Mouse (Mus musculus) megakaryocyte-erythroid progenitor cell, adult 5-6 weeks (primary cell): ENCODE results near the gene Gpr173. TPM values are rescaled to one million over a fixed set of nuclear protein-coding genes. Genes with fewer than 3 reads are reported as not detected.
"Not testable (repeated sequence)": the region's sequence is repeated elsewhere in the genome, so short reads cannot be mapped to it uniquely, and the experiment has no call there.

Source experiments
- ATAC-seq: replicated peaks from 2 replicates; pipeline ENCODE4 v1.8.0; 2016; ENCODE audit warnings: mild to moderate bottlenecking, inconsistent platforms; ENCODE audit not compliant: severe bottlenecking, poor library complexity, low FRiP score, low TSS enrichment
- total RNA-seq, 2 experiments: library from RNA; stranded (forward) in 1 of 2; stranded (reverse) in 1 of 2; fragments of 200-1000, 215-1000 nt in 1 of 2; fragments of >200 nt in 1 of 2; fragmentation: Nextera tagmentation in 1 of 2; gene quantifications; 2 replicates each; pipeline ENCODE4 v1.2.3; 2014 to 2017

Gpr173 gene
- total RNA-seq (2014; fragmentation: Nextera tagmentation) = not detected in 2 replicates
- total RNA-seq (2017) = not detected in 2 replicates

GRCm38 (mm10) chrX:152368397-152369273 is at the start of gene Gpr173:
Gene Gpr173, minus strand, starts transcription at chrX:152368704.
- ATAC-seq = no peak

- ATAC-seq = peak; percentile 57
Measured at GRCm38 (mm10) chrX:152403251-152403650, 34.7 kb upstream of the Gpr173 start.

GRCm38 (mm10) chrX:152400096-152400495 is 31.6 kb upstream of the Gpr173 start:
- ATAC-seq = no peak

GRCm38 (mm10) chrX:152368054-152368396 is 479 bp downstream of the Gpr173 start:
- ATAC-seq = no peak

- ATAC-seq = no peak
Measured at GRCm38 (mm10) chrX:152366418-152366817, 2.1 kb downstream of the Gpr173 start.

GRCm38 (mm10) chrX:152352553-152353153 is 15.9 kb downstream of the Gpr173 start:
- peak; percentile 90 for ATAC-seq

- ATAC-seq = no peak
Measured at GRCm38 (mm10) chrX:152347041-152347440, 21.5 kb downstream of the Gpr173 start.

- no peak for ATAC-seq
Measured at GRCm38 (mm10) chrX:152346587-152346986, 21.9 kb downstream of the Gpr173 start.

- no peak for ATAC-seq
Measured at GRCm38 (mm10) chrX:152342903-152343302, 25.6 kb downstream of the Gpr173 start.

GRCm38 (mm10) chrX:152342358-152342901 is 26.1 kb downstream of the Gpr173 start, which contains the start of gene Tspyl2:
Gene Tspyl2, minus strand, starts transcription at chrX:152342425.
- ATAC-seq = peak; percentile 99

- ATAC-seq = no peak
Measured at GRCm38 (mm10) chrX:152341496-152341895, 27.0 kb downstream of the Gpr173 start.

GRCm38 (mm10) chrX:152336546-152337332 is 31.8 kb downstream of the Gpr173 start:
- peak; percentile 100 for ATAC-seq

- not testable (repeated sequence) for ATAC-seq
Measured at GRCm38 (mm10) chrX:152336123-152336522, 32.4 kb downstream of the Gpr173 start.

- not testable (repeated sequence) for ATAC-seq
Measured at GRCm38 (mm10) chrX:152329400-152329799, 39.1 kb downstream of the Gpr173 start.

- no peak; the same call in 1 of the 2 replicates for ATAC-seq
Measured at GRCm38 (mm10) chrX:152327689-152328052, 40.8 kb downstream of the Gpr173 start.

GRCm38 (mm10) chrX:152326996-152327688 is 41.4 kb downstream of the Gpr173 start, which contains the start of gene Kantr:
Gene Kantr, minus strand, starts transcription at chrX:152327495.
- ATAC-seq = peak; percentile 100

GRCm38 (mm10) chrX:152323584-152323983 is 44.9 kb downstream of the Gpr173 start:
- ATAC-seq = no peak

- no peak for ATAC-seq
Measured at GRCm38 (mm10) chrX:152322776-152323175, 45.7 kb downstream of the Gpr173 start.

- ATAC-seq = no peak; the same call in 1 of the 2 replicates
Measured at GRCm38 (mm10) chrX:152320535-152320934, 48.0 kb downstream of the Gpr173 start.
